Mouse (Mus musculus) hindbrain, embryonic 11.5 days (tissue): ENCODE data around the gene Asic2. TPM values are rescaled to one million over a fixed set of nuclear protein-coding genes. Genes with fewer than 3 reads are reported as not detected.

ENCODE experiments used
- ATAC-seq: fragments of 200-750 bp; cut with Nextera tagmentation; 2 replicates; pipeline ENCODE4 v1.8.0; 2017; ENCODE audit warnings: mild to moderate bottlenecking, moderate TSS enrichment, moderate library complexity; ENCODE audit not compliant: low FRiP score
- DNase-seq: peaks from one replicate; pipeline ENCODE4 v3.0.0-alpha.2; 2015; ENCODE audit warnings: low spot score
- H3K27ac ChIP-seq: fragments of 300-500 bp; sonication (generic); 2 replicates; pipeline ENCODE4 v1.5.1; 2014; ENCODE audit warnings: mild to moderate bottlenecking, low read depth, low read length
- H3K27me3 ChIP-seq: fragments of 300-500 bp; sonication (generic); 2 replicates; pipeline ENCODE4 v1.6.1; 2014; ENCODE audit warnings: mild to moderate bottlenecking, low read length, moderate library complexity, mixed read lengths; ENCODE audit not compliant: control insufficient read depth, insufficient read depth
- H3K36me3 ChIP-seq: fragments of 300-500 bp; sonication (generic); 2 replicates; pipeline ENCODE4 v1.6.1; 2014; ENCODE audit warnings: mild to moderate bottlenecking, low read length, moderate library complexity, mixed read lengths; ENCODE audit not compliant: control insufficient read depth, insufficient read depth
- H3K4me1 ChIP-seq: fragments of 300-500 bp; sonication (generic); replicated peaks from 2 replicates; pipeline ENCODE4 v1.6.1; 2014; ENCODE audit warnings: low read length, mixed read lengths; ENCODE audit not compliant: control insufficient read depth, insufficient read depth
- H3K4me2 ChIP-seq: fragments of 300-500 bp; sonication (generic); replicated peaks from 2 replicates; pipeline ENCODE4 v1.6.1; 2014; ENCODE audit warnings: mild to moderate bottlenecking, low read depth, low read length
- H3K4me3 ChIP-seq: fragments of 300-500 bp; sonication (generic); 2 replicates; pipeline ENCODE4 v1.5.1; 2014; ENCODE audit warnings: low read depth, low read length
- H3K9ac ChIP-seq: fragments of 300-500 bp; sonication (generic); 2 replicates; pipeline ENCODE4 v1.6.1; 2014; ENCODE audit warnings: low read depth, low read length
- H3K9me3 ChIP-seq: fragments of 300-500 bp; sonication (generic); 2 replicates; pipeline ENCODE4 v1.6.1; 2016; ENCODE audit warnings: low read length; ENCODE audit not compliant: control insufficient read depth
- WGBS: fragments of 180-500 bp; shearing (Covaris S2); extraction: QIAGEN DNeasy Blood & Tissue Kit; methylation state at CpG from one replicate; pipeline ENCODE4 v1.1.7; 2014; 5-methylcytosine and 5-hydroxymethylcytosine counted together
- polyA plus RNA-seq: library from polyadenylated mRNA; unstranded; fragments of >200 nt; fragmentation: Nextera tagmentation; extraction: Ambion mirVana; gene quantifications from 2 replicates; pipeline ENCODE4 v1.2.1, GENCODE M21; 2014

The Asic2 gene
- polyA plus RNA-seq, 1 experiment from 2014 or later, result 1.7 TPM

- 80% methylated on average over 3 of the region's 3 CpGs for WGBS
- H3K9me3 ChIP-seq, result no peaks in the 10 kb centered on the region
- no peak overlapping the region for H3K4me3 ChIP-seq
- no peak overlapping the region for H3K9ac ChIP-seq
- no peak for DNase-seq
- H3K4me2 ChIP-seq, result no peak overlapping the region
- no peaks in the 10 kb centered on the region for H3K4me1 ChIP-seq
- H3K36me3 ChIP-seq, result no peaks in the 10 kb centered on the region
- H3K27ac ChIP-seq, result no peak overlapping the region
- no peaks in the 10 kb centered on the region for H3K27me3 ChIP-seq
- ATAC-seq, result no peak
These were observed 322.7 kb downstream of the Asic2 start for GRCm38 (mm10) chr11:81645549-81645948.

DNA sequence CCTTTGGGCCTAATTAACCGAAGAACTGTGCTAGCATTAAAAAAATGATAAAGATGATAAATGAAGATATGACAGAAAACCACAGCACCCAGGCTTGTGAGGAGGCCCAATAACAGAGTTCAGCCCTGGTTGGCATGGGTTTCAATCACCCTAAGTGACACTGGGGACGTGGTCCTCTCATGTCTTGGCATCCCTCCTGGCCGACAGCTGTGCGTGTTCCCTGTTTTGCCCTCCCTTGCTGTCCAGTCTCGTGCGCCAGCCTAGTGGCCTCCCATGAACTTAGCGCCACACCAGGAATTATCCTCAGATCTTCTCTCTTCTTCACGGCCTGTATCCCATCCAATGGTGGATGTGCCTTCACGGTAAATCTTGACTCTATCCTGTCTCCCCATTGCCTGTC, 331.9 kb downstream of the Asic2 start:
- Histone ChIP-seq H3K27me3 (no peaks in the 10 kb centered on the region), H3K4me1 (no peaks in the 10 kb centered on the region), H3K4me3 (no peak overlapping the region), H3K27ac (no peak overlapping the region), H3K9ac (no peak overlapping the region), H3K4me2 (no peak overlapping the region), H3K36me3 (no peaks in the 10 kb centered on the region), H3K9me3 (no peaks in the 10 kb centered on the region)
- ATAC-seq, result no peak
- 80% methylated on average over 9 of the region's 9 CpGs for WGBS
- no peak for DNase-seq

GRCm38 (mm10) chr11:81634360-81635350, 333.6 kb downstream of the Asic2 start:
- 57% methylated on average over 25 of the region's 25 CpGs for WGBS
- no peaks in the 10 kb centered on the region for H3K36me3 ChIP-seq
- no peak overlapping the region for H3K4me3 ChIP-seq
- DNase-seq (peak; percentile 80), ATAC-seq (no peak)
- H3K9me3 ChIP-seq, result no peaks in the 10 kb centered on the region
- H3K9ac ChIP-seq, result peak overlapping the region; percentile 16; the same call in 1 of the 2 replicates
- no peaks in the 10 kb centered on the region for H3K27me3 ChIP-seq
- H3K27ac ChIP-seq, result no peak overlapping the region
- no peaks in the 10 kb centered on the region for H3K4me1 ChIP-seq
- H3K4me2 ChIP-seq, result no peak overlapping the region

- Histone ChIP-seq H3K36me3 (no peaks in the 10 kb centered on the region), H3K4me1 (no peaks in the 10 kb centered on the region), H3K27ac (no peak overlapping the region), H3K9ac (no peak overlapping the region), H3K4me2 (no peak overlapping the region), H3K4me3 (no peak overlapping the region), H3K9me3 (no peaks in the 10 kb centered on the region), H3K27me3 (no peaks in the 10 kb centered on the region)
- DNase-seq (no peak), ATAC-seq (no peak)
- 66% methylated on average over 4 of the region's 4 CpGs for WGBS
These were observed 343.1 kb downstream of the Asic2 start for GRCm38 (mm10) chr11:81625199-81625598.

DNA sequence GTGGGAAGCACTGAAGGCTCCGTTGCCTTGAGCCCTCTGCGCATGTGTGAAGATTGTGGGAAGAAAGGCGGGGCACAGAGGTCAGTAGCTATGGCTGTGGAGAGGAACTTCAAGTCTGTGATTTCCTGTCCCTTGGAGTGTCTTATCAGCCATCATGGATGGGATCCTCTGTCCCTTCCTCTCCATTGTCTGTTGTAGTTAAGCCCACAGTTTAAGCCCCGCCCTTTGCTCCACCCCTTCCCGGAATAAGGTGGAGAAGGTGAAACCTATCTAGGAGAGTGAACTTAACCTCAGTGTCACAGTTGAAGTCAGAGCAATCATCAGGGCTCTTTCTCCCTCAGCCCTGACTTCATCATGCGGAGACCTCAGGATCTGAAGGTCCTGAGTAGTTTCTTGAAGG, 347.7 kb downstream of the Asic2 start:
- Histone ChIP-seq H3K27me3 (no peaks in the 10 kb centered on the region), H3K4me2 (no peak overlapping the region), H3K9me3 (no peaks in the 10 kb centered on the region), H3K4me1 (no peaks in the 10 kb centered on the region), H3K27ac (no peak overlapping the region), H3K9ac (no peak overlapping the region), H3K36me3 (no peaks in the 10 kb centered on the region), H3K4me3 (no peak overlapping the region)
- no peak for ATAC-seq
- 70% methylated on average over 6 of the region's 6 CpGs for WGBS
- DNase-seq, result no peak

DNA sequence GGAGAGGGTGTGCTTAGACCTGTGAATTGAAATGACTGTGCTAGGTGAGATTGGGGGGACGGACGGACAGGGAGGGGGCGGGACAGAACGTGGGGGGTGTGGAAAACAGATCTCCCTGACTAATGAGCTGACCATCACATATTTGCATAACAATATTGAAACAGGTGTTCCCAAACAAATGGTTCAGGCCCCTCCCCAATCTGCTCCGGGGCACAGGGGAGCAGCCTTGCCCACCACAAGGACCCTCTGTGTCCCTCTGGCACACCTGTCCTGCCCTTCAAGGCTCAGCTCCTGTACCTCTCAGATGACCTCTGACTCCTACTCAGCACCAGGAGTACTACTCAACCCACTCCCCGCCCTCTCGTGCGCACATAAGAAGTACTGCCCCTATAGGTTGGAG, 351.8 kb downstream of the Asic2 start:
- Histone ChIP-seq H3K9me3 (no peaks in the 10 kb centered on the region), H3K9ac (no peak overlapping the region), H3K4me1 (no peaks in the 10 kb centered on the region), H3K36me3 (no peaks in the 10 kb centered on the region), H3K4me3 (no peak overlapping the region), H3K27ac (no peak overlapping the region), H3K4me2 (no peak overlapping the region), H3K27me3 (no peaks in the 10 kb centered on the region)
- no peak for ATAC-seq
- WGBS, result 81% methylated on average over 8 of the region's 8 CpGs
- DNase-seq, result no peak

DNA sequence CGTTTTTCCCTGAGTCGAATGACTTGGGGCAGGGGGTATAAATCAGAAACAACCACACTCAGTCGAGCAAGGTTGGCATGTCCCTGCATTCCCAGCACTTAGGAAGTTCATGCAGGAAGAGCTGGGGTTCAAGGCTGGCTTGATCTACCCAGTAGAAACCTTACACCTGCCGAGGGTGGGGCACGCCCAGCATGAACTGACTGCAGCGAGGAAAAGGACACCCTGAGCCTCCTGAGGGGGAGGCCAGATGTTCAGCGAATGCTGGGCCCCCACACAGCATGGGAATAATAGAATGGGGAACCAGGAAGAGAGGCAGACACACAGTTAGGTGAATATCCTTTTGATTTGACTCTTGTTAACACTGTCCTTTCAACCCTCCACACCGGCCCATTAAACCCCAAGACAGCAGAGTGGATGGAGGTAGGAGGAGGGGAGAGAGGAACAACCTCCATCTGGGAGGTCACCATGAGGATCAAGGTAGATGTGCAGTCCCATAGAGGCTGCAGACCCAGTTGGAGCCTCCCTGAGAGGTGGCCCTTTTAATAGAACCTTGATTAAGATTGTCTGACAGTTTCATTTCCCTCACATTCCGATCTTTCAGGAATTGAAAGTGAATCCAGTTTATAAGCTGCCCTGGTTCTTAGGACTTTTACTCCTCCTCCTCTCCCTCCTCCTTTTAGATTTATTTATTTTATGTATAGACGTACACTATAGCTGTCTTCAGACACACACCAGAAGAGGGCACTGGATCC, 354.2 kb downstream of the Asic2 start:
- Histone ChIP-seq H3K4me3 (no peak overlapping the region), H3K9ac (peak overlapping the region; percentile 12; the same call in 1 of the 2 replicates), H3K27me3 (no peaks in the 10 kb centered on the region), H3K4me2 (peak overlapping the region; percentile 38; the same call in 1 of the 2 replicates), H3K4me1 (no peaks in the 10 kb centered on the region), H3K9me3 (no peaks in the 10 kb centered on the region), H3K36me3 (no peaks in the 10 kb centered on the region), H3K27ac (no peak overlapping the region)
- 27% methylated on average over 10 of the region's 10 CpGs for WGBS
- ATAC-seq (no peak), DNase-seq (no peak)

GRCm38 (mm10) chr11:81612798-81613540, 355.3 kb downstream of the Asic2 start:
- peak; percentile 85 for ATAC-seq
- Histone ChIP-seq H3K9ac (peak overlapping the region; percentile 44; the same call in 1 of the 2 replicates), H3K4me3 (peak overlapping the region; percentile 16), H3K4me2 (peak overlapping the region; percentile 38), H3K9me3 (no peaks in the 10 kb centered on the region), H3K36me3 (no peaks in the 10 kb centered on the region), H3K27ac (peak overlapping the region; percentile 65), H3K4me1 (no peaks in the 10 kb centered on the region), H3K27me3 (no peaks in the 10 kb centered on the region)
- peak; percentile 95 for DNase-seq
- 1% methylated on average over 17 of the region's 17 CpGs for WGBS
